10 mouse cellular contexts compared by ENCODE assay signal in the genomic region with DNA sequence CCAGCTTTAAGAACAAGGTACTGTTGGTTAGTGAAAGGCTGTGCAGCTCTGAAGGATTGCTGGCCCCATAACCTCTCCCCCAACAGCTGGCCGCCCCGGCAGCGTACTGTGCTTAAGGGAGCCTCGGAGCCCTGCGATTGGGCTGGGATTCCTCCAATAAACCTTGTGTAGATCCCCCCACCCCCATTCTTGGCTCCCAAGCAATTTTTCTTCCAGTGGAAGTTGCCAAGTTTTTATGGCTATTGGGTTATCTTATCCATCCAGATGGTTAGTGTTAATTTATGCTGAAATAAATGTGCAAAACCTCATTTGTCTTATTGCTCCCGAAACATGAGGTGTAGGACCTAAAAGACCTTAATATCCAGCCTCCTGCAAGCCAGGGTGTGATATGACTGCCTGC.
A peak's percentile ranks its signal among the peaks of the same experiment; 100 is the strongest.
DNase-seq lines count a peak whose midpoint lies in the region; ATAC-seq lines count a peak whose summit lies in the region.
"Had no signal": no experiment of that assay in that cellular context is flagged by ENCODE, and none has a peak within 500 bp of the region (broad histone marks: within the 10 kb centered on the region; RNA-seq: fewer than 3 reads in every experiment).

No protein-coding gene starts in this region.

- 0 out of 2 replicates have a peak overlapping the region, but pooled peaks have one; percentile 9 for H3K27ac ChIP-seq in hindbrain, embryonic 14.5 days
- H3K27ac ChIP-seq in hindbrain, embryonic 12.5 days = no peak overlapping the region
- peak overlapping the region; percentile 49; the same call in 1 of the 2 replicates for H3K27ac ChIP-seq in neural tube, embryonic 13.5 days (replicated peaks)
- H3K27ac ChIP-seq in stomach, embryonic 16.5 days (ENCODE audit: low read length) = no peak overlapping the region

- no peak overlapping the region for H3K4me2 ChIP-seq in hindbrain, embryonic 14.5 days (replicated peaks)
- no peak overlapping the region for H3K4me2 ChIP-seq in hindbrain, embryonic 12.5 days (replicated peaks)
- H3K4me2 ChIP-seq in neural tube, embryonic 13.5 days = no peak overlapping the region
- no peak overlapping the region for H3K4me2 ChIP-seq in stomach, embryonic 16.5 days (ENCODE audit: low read depth, low read length)

- H3K27me3 ChIP-seq in hindbrain, embryonic 14.5 days (ENCODE audit: control insufficient read depth, insufficient read depth, low read length) = no peaks in the 10 kb centered on the region
- no peaks in the 10 kb centered on the region for H3K27me3 ChIP-seq in hindbrain, embryonic 12.5 days
- H3K27me3 ChIP-seq in neural tube, embryonic 13.5 days = no peaks in the 10 kb centered on the region
- H3K27me3 ChIP-seq in stomach, embryonic 16.5 days (ENCODE audit: control insufficient read depth, insufficient read depth, low read length) = no peaks in the 10 kb centered on the region
- H3K27me3 ChIP-seq: heart, embryonic 15.5 days had no signal

- ATAC-seq in hindbrain, embryonic 14.5 days (ENCODE audit: low FRiP score) = no peak
- ATAC-seq in hindbrain, embryonic 12.5 days (ENCODE audit: low FRiP score) = no peak; the same call in 1 of the 2 replicates
- ATAC-seq in neural tube, embryonic 13.5 days (ENCODE audit: low read depth) = 0 out of 2 replicates have a peak, but pooled peaks have one; percentile 25
- peak; percentile 31; the same call in 1 of the 2 replicates for ATAC-seq in stomach, embryonic 16.5 days (ENCODE audit: insufficient read depth, low FRiP score)
- ATAC-seq in cerebellum, adult (ENCODE audit: insufficient number of reproducible peaks, low FRiP score, low TSS enrichment) = no peak

- no peaks in the 10 kb centered on the region for H3K36me3 ChIP-seq in hindbrain, embryonic 14.5 days (replicated peaks; ENCODE audit: control insufficient read depth, insufficient read depth)
- H3K36me3 ChIP-seq in hindbrain, embryonic 12.5 days = no peaks in the 10 kb centered on the region
- 0 out of 2 replicates have a peak, but pooled peaks cover 2% of the 10 kb centered on the region for H3K36me3 ChIP-seq in neural tube, embryonic 13.5 days
- H3K36me3 ChIP-seq in stomach, embryonic 16.5 days (ENCODE audit: control insufficient read depth, insufficient read depth, low read length) = no peaks in the 10 kb centered on the region
- H3K36me3 ChIP-seq: heart, embryonic 15.5 days had no signal

- DNase-seq in hindbrain, embryonic 14.5 days (ENCODE audit: low spot score) = no peak
- DNase-seq in neural tube, embryonic 10.5 days (ENCODE audit: extremely low spot score, low spot score) = no peak
- DNase-seq in kidney, postnatal 14 days = peak; percentile 51
- DNase-seq: embryo, embryonic 11 days had no signal

- WGBS in hindbrain, embryonic 14.5 days = 64% methylated on average over 6 of the region's 6 CpGs
- WGBS in hindbrain, embryonic 12.5 days = 74% methylated on average over 6 of the region's 6 CpGs
- WGBS in neural tube, embryonic 13.5 days = 57% methylated on average over 6 of the region's 6 CpGs
- WGBS in stomach, embryonic 16.5 days = 29% methylated on average over 6 of the region's 6 CpGs

- H3K4me3 ChIP-seq in hindbrain, embryonic 14.5 days (replicated peaks; ENCODE audit: low read length) = no peak overlapping the region
- H3K4me3 ChIP-seq in hindbrain, embryonic 12.5 days = no peak overlapping the region
- H3K4me3 ChIP-seq in neural tube, embryonic 13.5 days = no peak overlapping the region
- H3K4me3 ChIP-seq in stomach, embryonic 16.5 days (replicated peaks; ENCODE audit: low read length) = no peak overlapping the region
- H3K4me3 ChIP-seq: heart, embryonic 15.5 days had no signal

- H3K9ac ChIP-seq in hindbrain, embryonic 14.5 days = no peak overlapping the region
- no peak overlapping the region for H3K9ac ChIP-seq in hindbrain, embryonic 12.5 days
- H3K9ac ChIP-seq in neural tube, embryonic 13.5 days = no peak overlapping the region
- no peak overlapping the region for H3K9ac ChIP-seq in stomach, embryonic 16.5 days (ENCODE audit: low read length)
- H3K9ac ChIP-seq: heart, embryonic 15.5 days had no signal

- H3K4me1 ChIP-seq in hindbrain, embryonic 14.5 days (replicated peaks; ENCODE audit: control insufficient read depth, insufficient read depth, low read length) = peaks cover 20% of the 10 kb centered on the region
- peaks cover 22% of the 10 kb centered on the region for H3K4me1 ChIP-seq in hindbrain, embryonic 12.5 days
- peaks cover 35% of the 10 kb centered on the region for H3K4me1 ChIP-seq in neural tube, embryonic 13.5 days (replicated peaks)
- peaks cover 27% of the 10 kb centered on the region for H3K4me1 ChIP-seq in stomach, embryonic 16.5 days (ENCODE audit: control insufficient read depth, insufficient read depth, low read length)

- no peaks in the 10 kb centered on the region for H3K9me3 ChIP-seq in hindbrain, embryonic 14.5 days (ENCODE audit: control insufficient read depth, low read length)
- no peaks in the 10 kb centered on the region for H3K9me3 ChIP-seq in hindbrain, embryonic 12.5 days (replicated peaks)
- no peaks in the 10 kb centered on the region for H3K9me3 ChIP-seq in neural tube, embryonic 13.5 days
- no peaks in the 10 kb centered on the region for H3K9me3 ChIP-seq in stomach, embryonic 16.5 days (replicated peaks; ENCODE audit: control insufficient read depth, low read length)
- H3K9me3 ChIP-seq: G1E; heart, embryonic 15.5 days had no signal

Comparison
In these comparisons a context has a peak if more than half of its experiments do, and no peak if none do; other contexts are left out.
1. H3K27ac ChIP-seq: peak in hindbrain, embryonic 14.5 days (single experiment) and neural tube, embryonic 13.5 days (single experiment); none in hindbrain, embryonic 12.5 days (single experiment) and stomach, embryonic 16.5 days (single experiment).
2. ATAC-seq: peak in neural tube, embryonic 13.5 days (single experiment) and stomach, embryonic 16.5 days (single experiment); none in hindbrain, embryonic 14.5 days (single experiment), hindbrain, embryonic 12.5 days (single experiment) and cerebellum, adult (single experiment).